Mouse (Mus musculus): ENCODE results near the gene Cfap46. TPM values are rescaled to one million over a fixed set of nuclear protein-coding genes. Genes with fewer than 3 reads are reported as not detected.

The Cfap46 gene
- total and polyA plus RNA-seq, 2 experiments: 0.04 to 0.09 TPM

DNA sequence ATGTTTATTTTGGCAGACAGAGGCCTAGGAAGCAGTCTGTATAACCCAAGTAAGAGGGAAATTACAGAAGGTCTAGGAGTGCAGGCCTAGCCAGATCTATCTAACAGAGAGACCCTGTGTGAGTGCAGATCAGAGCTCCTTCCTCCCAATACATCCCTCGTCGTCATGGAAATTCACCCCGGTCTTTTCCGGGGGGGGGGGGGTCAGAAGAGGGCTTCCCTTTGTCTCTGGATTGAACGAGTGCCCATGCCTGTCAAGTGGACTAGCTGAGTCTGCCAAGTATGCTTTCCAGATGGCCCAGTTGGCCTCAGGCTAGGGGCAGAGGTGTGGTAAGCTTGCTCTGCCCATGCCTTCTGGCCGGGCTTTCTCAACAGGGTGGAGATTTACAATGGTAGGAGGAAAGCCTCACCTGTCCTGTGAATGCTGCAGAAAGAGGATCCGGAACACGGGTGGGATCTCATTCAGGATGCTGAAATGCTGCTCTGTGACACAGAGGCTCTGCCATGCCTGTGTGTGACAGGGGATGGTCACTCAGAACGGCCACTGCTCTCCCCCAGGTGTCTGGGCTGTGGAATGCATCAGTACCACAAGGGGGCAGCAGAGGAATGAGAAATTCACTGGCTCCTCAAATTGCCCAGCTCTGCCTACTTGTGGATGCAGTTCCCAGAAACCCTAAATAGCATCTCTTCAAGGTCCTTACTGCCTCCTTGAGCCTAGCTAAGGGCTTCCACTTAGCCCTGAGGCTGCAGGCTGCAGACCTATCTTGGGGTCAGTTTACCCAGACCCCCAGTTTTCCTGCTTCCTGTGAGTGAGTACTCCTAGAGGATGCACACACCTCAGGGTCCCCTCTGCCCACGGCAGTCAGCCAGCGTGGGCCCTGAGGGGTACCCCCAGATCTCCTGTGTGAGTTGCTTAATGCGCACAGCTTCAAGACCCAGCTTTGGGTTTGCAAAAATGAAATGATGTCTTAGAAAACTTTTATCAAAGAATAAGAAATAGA, 67.5 kb downstream of the Cfap46 start:
- DNase-seq (ENCODE audit: extremely low read depth, low read depth, low spot score): peak; percentile 24
- Histone ChIP-seq H3K27ac (replicated peaks; ENCODE audit: insufficient read depth, low read depth, low read length) (no peak overlapping the region), H3K4me3 (ENCODE audit: insufficient read depth, low read depth, low read length) (no peak overlapping the region), H3K9ac (ENCODE audit: low read depth, low read length) (no peak overlapping the region), H3K79me2 (ENCODE audit: control insufficient read depth, insufficient read depth, low read length) (no peaks in the 10 kb centered on the region), H3K36me3 (ENCODE audit: control insufficient read depth, insufficient read depth, low read length) (no peaks in the 10 kb centered on the region), H3K4me1 (ENCODE audit: control insufficient read depth, insufficient read depth, low read length) (no peaks in the 10 kb centered on the region), H3K27me3 (ENCODE audit: control insufficient read depth, insufficient read depth, low read length) (no peaks in the 10 kb centered on the region)
- TF ChIP-seq CTCF (IDR thresholded peaks at IDR 0.05; ENCODE audit: low read depth, low read length) (peak; percentile 82), POLR2A (IDR thresholded peaks at IDR 0.05; ENCODE audit: extremely low read depth, insufficient read depth, low read length) (no peak)
- 53% methylated on average over 12 of the region's 12 CpGs for WGBS

DNA sequence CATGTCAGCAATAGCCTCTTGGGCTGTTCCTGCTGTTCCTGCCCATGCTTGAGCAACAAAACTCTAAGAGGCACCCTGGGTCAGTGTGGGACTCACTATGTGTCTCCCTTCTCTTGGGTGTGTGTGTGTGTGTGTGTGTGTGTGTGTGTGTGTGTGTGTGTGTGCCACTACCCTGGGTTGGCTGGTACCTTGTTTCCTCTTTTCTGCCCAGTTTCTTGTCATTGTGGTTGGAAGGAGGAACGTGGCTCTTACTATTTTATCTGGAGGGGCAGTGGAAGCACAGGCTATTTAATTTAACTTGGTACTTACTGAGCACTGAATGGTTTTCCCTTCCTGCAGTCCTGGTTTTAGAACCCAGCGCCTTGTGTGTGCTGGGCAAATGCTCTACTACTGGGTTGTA, 73.3 kb downstream of the Cfap46 start:
- H3K36me3 ChIP-seq (ENCODE audit: control insufficient read depth, insufficient read depth, low read length): no peaks in the 10 kb centered on the region
- WGBS: 45% methylated on average over 2 of the region's 2 CpGs
- no peak overlapping the region for H3K9ac ChIP-seq (ENCODE audit: low read depth, low read length)
- DNase-seq (ENCODE audit: extremely low read depth, low read depth, low spot score): no peak
- no peaks in the 10 kb centered on the region for H3K79me2 ChIP-seq (ENCODE audit: control insufficient read depth, insufficient read depth, low read length)
- no peaks in the 10 kb centered on the region for H3K4me1 ChIP-seq (ENCODE audit: control insufficient read depth, insufficient read depth, low read length)
- H3K27me3 ChIP-seq (ENCODE audit: control insufficient read depth, insufficient read depth, low read length): no peaks in the 10 kb centered on the region
- no peak for TF ChIP-seq CTCF (IDR thresholded peaks at IDR 0.05; ENCODE audit: low read depth, low read length)
- H3K27ac ChIP-seq (replicated peaks; ENCODE audit: insufficient read depth, low read depth, low read length): no peak overlapping the region
- no peak overlapping the region for H3K4me3 ChIP-seq (ENCODE audit: insufficient read depth, low read depth, low read length)

DNA sequence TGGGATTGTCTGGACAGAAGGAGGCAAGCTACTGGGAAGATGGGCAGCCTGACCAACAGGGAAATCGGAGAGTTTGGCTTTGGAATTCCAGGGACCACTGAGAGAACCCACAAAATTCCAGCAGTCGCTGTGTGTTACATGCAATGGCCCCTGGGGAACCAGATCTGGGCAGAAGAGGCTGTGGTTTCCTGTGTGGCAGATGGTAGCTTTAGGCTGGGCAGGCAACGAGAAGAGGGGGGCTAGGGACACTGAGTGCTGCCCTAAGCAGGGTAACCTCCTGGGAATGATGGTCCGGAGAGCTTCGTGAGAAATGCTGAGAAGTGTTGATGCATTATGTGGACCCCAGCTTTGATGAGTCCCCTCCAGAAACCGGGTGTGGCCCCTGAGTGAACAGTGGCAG, 87.8 kb downstream of the Cfap46 start:
- no peaks in the 10 kb centered on the region for H3K4me1 ChIP-seq (ENCODE audit: control insufficient read depth, insufficient read depth, low read length)
- no peak for DNase-seq (ENCODE audit: extremely low read depth, low read depth, low spot score)
- H3K27ac ChIP-seq (replicated peaks; ENCODE audit: insufficient read depth, low read depth, low read length): no peak overlapping the region
- H3K27me3 ChIP-seq (ENCODE audit: control insufficient read depth, insufficient read depth, low read length): peaks cover 2% of the 10 kb centered on the region; the same call in 1 of the 2 replicates
- H3K36me3 ChIP-seq (ENCODE audit: control insufficient read depth, insufficient read depth, low read length): no peaks in the 10 kb centered on the region
- no peak overlapping the region for H3K9ac ChIP-seq (ENCODE audit: low read depth, low read length)
- WGBS: 62% methylated on average over 6 of the region's 6 CpGs
- no peaks in the 10 kb centered on the region for H3K79me2 ChIP-seq (ENCODE audit: control insufficient read depth, insufficient read depth, low read length)
- no peak for TF ChIP-seq POLR2A (IDR thresholded peaks at IDR 0.05; ENCODE audit: extremely low read depth, insufficient read depth, low read length)
- no peak for TF ChIP-seq CTCF (IDR thresholded peaks at IDR 0.05; ENCODE audit: low read depth, low read length)
- H3K4me3 ChIP-seq (ENCODE audit: insufficient read depth, low read depth, low read length): no peak overlapping the region

DNA sequence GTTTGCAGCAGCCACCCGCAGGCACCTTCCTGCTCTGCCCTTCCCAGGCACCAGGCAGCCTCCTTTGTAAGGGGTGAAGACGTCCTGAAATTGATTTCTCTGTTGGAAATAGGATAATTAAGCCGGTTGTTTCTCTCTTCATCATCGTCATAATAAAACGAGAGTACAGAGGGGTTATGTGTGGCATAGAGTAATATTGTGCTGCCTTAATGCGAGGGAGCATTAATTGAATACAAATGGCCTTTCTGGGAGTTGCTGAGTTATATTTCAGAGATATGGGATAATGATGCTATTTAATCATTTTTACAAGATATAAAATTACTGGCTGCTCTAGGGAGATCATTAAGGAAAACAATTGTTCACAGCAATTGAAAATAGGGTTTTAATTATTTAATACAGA, 88.3 kb downstream of the Cfap46 start:
- no peaks in the 10 kb centered on the region for H3K36me3 ChIP-seq (ENCODE audit: control insufficient read depth, insufficient read depth, low read length)
- WGBS: 66% methylated on average over 6 of the region's 6 CpGs
- 0 out of 2 replicates have a peak, but pooled peaks cover 1% of the 10 kb centered on the region for H3K27me3 ChIP-seq (ENCODE audit: control insufficient read depth, insufficient read depth, low read length)
- TF ChIP-seq POLR2A (IDR thresholded peaks at IDR 0.05; ENCODE audit: extremely low read depth, insufficient read depth, low read length): no peak
- TF ChIP-seq CTCF (IDR thresholded peaks at IDR 0.05; ENCODE audit: low read depth, low read length): no peak
- no peak for DNase-seq (ENCODE audit: extremely low read depth, low read depth, low spot score)
- no peaks in the 10 kb centered on the region for H3K79me2 ChIP-seq (ENCODE audit: control insufficient read depth, insufficient read depth, low read length)
- H3K4me3 ChIP-seq (ENCODE audit: insufficient read depth, low read depth, low read length): no peak overlapping the region
- H3K27ac ChIP-seq (replicated peaks; ENCODE audit: insufficient read depth, low read depth, low read length): no peak overlapping the region
- no peak overlapping the region for H3K9ac ChIP-seq (ENCODE audit: low read depth, low read length)
- H3K4me1 ChIP-seq (ENCODE audit: control insufficient read depth, insufficient read depth, low read length): no peaks in the 10 kb centered on the region

DNA sequence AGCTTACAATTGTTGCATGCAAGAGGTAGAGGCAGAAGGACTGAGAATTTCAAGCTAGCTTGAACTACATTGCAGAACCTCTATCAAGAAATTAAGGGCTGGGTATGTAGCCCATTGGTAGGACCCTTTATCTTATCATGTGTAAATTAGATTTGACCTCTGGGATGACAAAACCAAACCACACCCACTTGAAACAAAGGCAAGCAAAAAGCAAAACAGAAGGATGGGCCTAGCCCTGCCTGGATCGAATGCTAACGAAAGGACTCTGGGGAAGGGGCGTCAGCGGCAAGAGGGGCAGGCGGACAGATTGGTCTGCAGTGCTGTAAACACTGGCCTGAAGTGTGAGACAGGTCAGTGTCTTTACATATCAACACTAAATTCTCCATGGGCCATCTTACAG, 92.3 kb downstream of the Cfap46 start:
- H3K27me3 ChIP-seq (ENCODE audit: control insufficient read depth, insufficient read depth, low read length): no peaks in the 10 kb centered on the region
- TF ChIP-seq POLR2A (IDR thresholded peaks at IDR 0.05; ENCODE audit: extremely low read depth, insufficient read depth, low read length) (no peak), CTCF (IDR thresholded peaks at IDR 0.05; ENCODE audit: low read depth, low read length) (no peak)
- no peaks in the 10 kb centered on the region for H3K4me1 ChIP-seq (ENCODE audit: control insufficient read depth, insufficient read depth, low read length)
- DNase-seq (ENCODE audit: extremely low read depth, low read depth, low spot score): no peak
- H3K9ac ChIP-seq (ENCODE audit: low read depth, low read length): no peak overlapping the region
- 84% methylated on average over 5 of the region's 5 CpGs for WGBS
- no peak overlapping the region for H3K27ac ChIP-seq (replicated peaks; ENCODE audit: insufficient read depth, low read depth, low read length)
- H3K79me2 ChIP-seq (ENCODE audit: control insufficient read depth, insufficient read depth, low read length): no peaks in the 10 kb centered on the region
- no peak overlapping the region for H3K4me3 ChIP-seq (ENCODE audit: insufficient read depth, low read depth, low read length)
- no peaks in the 10 kb centered on the region for H3K36me3 ChIP-seq (ENCODE audit: control insufficient read depth, insufficient read depth, low read length)

DNA sequence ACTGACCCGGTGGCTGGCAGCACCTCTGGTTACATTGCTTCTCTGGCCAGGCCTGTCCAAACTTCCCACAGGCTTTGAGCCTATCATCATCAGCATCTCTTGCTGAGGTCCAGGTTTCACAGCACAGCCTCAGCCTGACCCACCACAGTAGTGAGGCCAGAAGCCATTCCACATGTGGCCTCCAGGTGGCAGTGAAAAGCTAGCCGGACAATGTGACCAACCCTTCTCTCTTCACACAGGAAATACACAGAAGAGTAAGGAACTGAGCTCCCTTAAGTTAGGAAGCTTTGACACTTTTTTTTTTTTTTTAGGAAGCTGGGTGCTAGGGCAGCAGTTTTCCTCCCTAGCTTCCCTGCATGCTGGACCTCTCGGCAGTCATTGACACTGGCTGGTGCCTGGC, 93.3 kb downstream of the Cfap46 start:
- Histone ChIP-seq H3K36me3 (ENCODE audit: control insufficient read depth, insufficient read depth, low read length) (no peaks in the 10 kb centered on the region), H3K79me2 (ENCODE audit: control insufficient read depth, insufficient read depth, low read length) (no peaks in the 10 kb centered on the region), H3K4me1 (ENCODE audit: control insufficient read depth, insufficient read depth, low read length) (no peaks in the 10 kb centered on the region), H3K27ac (replicated peaks; ENCODE audit: insufficient read depth, low read depth, low read length) (no peak overlapping the region), H3K9ac (ENCODE audit: low read depth, low read length) (no peak overlapping the region), H3K27me3 (ENCODE audit: control insufficient read depth, insufficient read depth, low read length) (peaks cover 2% of the 10 kb centered on the region; the same call in 1 of the 2 replicates), H3K4me3 (ENCODE audit: insufficient read depth, low read depth, low read length) (no peak overlapping the region)
- WGBS: 31% methylated on average over 3 of the region's 3 CpGs
- peak; percentile 13 for DNase-seq (ENCODE audit: extremely low read depth, low read depth, low spot score)
- TF ChIP-seq POLR2A (IDR thresholded peaks at IDR 0.05; ENCODE audit: extremely low read depth, insufficient read depth, low read length) (no peak), CTCF (IDR thresholded peaks at IDR 0.05; ENCODE audit: low read depth, low read length) (peak; percentile 83)

Data from liver, adult 2 months (tissue).